Comparison of ENCODE assay signal across 9 mouse cellular contexts in genomic region chr9:40299323-40299722, GRCm38 (mm10).
"Had no signal": no experiment of that assay in that cellular context is flagged by ENCODE, and none has a peak within 500 bp of the region (broad histone marks: within the 10 kb centered on the region; RNA-seq: fewer than 3 reads in every experiment).

No protein-coding gene starts in this region.

- DNase-seq: heart, postnatal 10 days; heart, postnatal 14 days; heart, postnatal 4 days; kidney, adult 11 months; kidney, adult 8-10 months; kidney, adult 9 months; kidney, postnatal 10 days; layer of hippocampus, adult 9-11 months; layer of hippocampus, postnatal 36 days had no signal
